Mouse (Mus musculus) forebrain, embryonic 12.5 days (tissue): ENCODE results near the gene Ccdc172. TPM values are rescaled to one million over a fixed set of nuclear protein-coding genes. Genes with fewer than 3 reads are reported as not detected.

Experiments used
- ATAC-seq: fragments of 200-750 bp; cut with Nextera tagmentation; 2 replicates; pipeline ENCODE4 v1.8.0; 2017; ENCODE audit warnings: moderate TSS enrichment; ENCODE audit not compliant: low FRiP score
- H3K27ac ChIP-seq: fragments of 300-500 bp; sonication (generic); 2 replicates; pipeline ENCODE4 v1.5.1; 2016; ENCODE audit warnings: mild to moderate bottlenecking
- H3K27me3 ChIP-seq: fragments of 300-500 bp; sonication (generic); 2 replicates; pipeline ENCODE4 v1.6.1; 2016; ENCODE audit warnings: mild to moderate bottlenecking
- H3K36me3 ChIP-seq: fragments of 300-500 bp; sonication (generic); replicated peaks from 2 replicates; pipeline ENCODE4 v1.6.1; 2016; ENCODE audit warnings: mild to moderate bottlenecking
- H3K4me1 ChIP-seq: fragments of 300-500 bp; sonication (generic); 2 replicates; pipeline ENCODE4 v1.6.1; 2016
- H3K4me2 ChIP-seq: fragments of 300-500 bp; sonication (generic); 2 replicates; pipeline ENCODE4 v1.6.1; 2016; ENCODE audit warnings: mild to moderate bottlenecking, moderate library complexity
- H3K4me3 ChIP-seq: fragments of 300-500 bp; sonication (generic); replicated peaks from 2 replicates; pipeline ENCODE4 v1.5.1; 2016; ENCODE audit warnings: mild to moderate bottlenecking
- H3K9ac ChIP-seq: fragments of 300-500 bp; sonication (generic); 2 replicates; pipeline ENCODE4 v1.6.1; 2016; ENCODE audit warnings: mild to moderate bottlenecking
- H3K9me3 ChIP-seq: fragments of 300-500 bp; sonication (generic); 2 replicates; pipeline ENCODE4 v1.6.1; 2016
- WGBS: fragments of 180-500 bp; shearing (Covaris S2); methylation state at CpG from one replicate; pipeline ENCODE4 v1.1.7; 2016; 5-methylcytosine and 5-hydroxymethylcytosine counted together
- polyA plus RNA-seq: library from polyadenylated mRNA; unstranded; fragments of >200 nt; fragmentation: Nextera tagmentation; extraction: Ambion mirVana; gene quantifications from 2 replicates; pipeline ENCODE4 v1.2.1, GENCODE M21; 2016

Ccdc172 gene
- polyA plus RNA-seq, 1 experiment from 2014 or later, result not detected

DNA sequence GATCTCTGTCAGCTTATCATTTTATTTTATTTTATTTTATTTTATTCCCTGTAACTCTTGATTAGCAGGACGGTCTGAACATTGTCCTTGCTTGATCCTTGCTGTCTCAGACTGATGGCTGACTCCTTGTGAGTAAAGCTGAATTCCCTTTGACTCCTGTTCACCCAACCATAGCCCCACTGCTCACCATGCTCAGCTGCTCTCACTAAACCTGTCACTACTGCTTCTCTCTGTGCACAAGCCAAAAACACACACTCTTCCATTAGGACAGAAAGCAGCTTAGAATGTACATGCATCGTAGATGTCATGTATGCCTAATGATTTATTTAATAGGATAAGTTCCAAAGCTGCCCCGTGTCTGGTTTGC is 61.3 kb downstream of the Ccdc172 start:
- Histone ChIP-seq H3K36me3 (no peaks in the 10 kb centered on the region), H3K27me3 (no peaks in the 10 kb centered on the region), H3K4me1 (peaks cover 8% of the 10 kb centered on the region), H3K4me2 (no peak overlapping the region), H3K4me3 (no peak overlapping the region), H3K9ac (no peak overlapping the region), H3K27ac (no peak overlapping the region), H3K9me3 (no peaks in the 10 kb centered on the region)
- WGBS, result 79% methylated on average over 3 of the region's 3 CpGs
- no peak for ATAC-seq

DNA sequence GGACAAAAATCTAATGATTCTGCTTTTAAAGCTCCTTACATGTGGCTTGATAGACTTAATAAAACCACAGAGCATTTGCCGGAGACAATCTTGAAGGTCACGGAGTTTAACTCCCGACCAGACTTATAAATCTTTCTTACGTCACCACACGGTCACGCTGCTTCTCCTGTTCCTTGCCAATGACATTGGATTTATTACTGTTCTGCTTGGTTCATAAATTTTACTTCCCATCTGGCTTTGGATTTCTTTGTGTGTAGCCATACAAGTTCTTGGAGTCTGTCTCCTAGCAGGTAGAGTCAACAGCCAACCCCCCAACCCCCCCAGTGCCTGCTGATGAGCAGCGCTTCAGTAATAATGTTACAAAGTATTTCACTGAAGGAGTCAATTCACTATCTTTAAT is 70.2 kb downstream of the Ccdc172 start:
- no peak overlapping the region for H3K4me3 ChIP-seq
- ATAC-seq, result no peak
- no peaks in the 10 kb centered on the region for H3K36me3 ChIP-seq
- no peak overlapping the region for H3K27ac ChIP-seq
- no peaks in the 10 kb centered on the region for H3K4me1 ChIP-seq
- no peak overlapping the region for H3K9ac ChIP-seq
- whole genome bisulfite sequencing, result 90% methylated on average over 7 of the region's 7 CpGs
- no peak overlapping the region for H3K4me2 ChIP-seq
- no peaks in the 10 kb centered on the region for H3K27me3 ChIP-seq
- no peaks in the 10 kb centered on the region for H3K9me3 ChIP-seq

DNA sequence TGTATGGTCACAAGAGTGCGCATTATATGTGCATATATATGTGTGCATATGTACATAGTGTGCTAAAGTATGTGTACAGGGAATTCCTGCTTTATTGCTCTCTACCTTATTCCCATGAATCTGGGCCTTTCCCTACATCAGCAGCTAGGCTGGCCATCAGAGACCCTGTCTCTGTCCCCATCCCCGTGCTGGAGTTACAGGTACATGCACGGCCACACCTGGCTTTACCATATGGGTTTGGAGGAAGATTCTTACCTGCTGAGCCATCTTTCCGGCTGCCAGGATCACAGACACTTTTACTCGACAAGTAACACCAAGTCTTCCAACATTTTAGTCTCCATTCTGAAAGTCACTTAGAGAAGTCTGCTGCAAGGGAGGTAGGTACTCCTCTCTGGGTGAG is 71.2 kb downstream of the Ccdc172 start:
- Histone ChIP-seq H3K9ac (no peak overlapping the region), H3K4me1 (no peaks in the 10 kb centered on the region), H3K36me3 (no peaks in the 10 kb centered on the region), H3K27ac (no peak overlapping the region), H3K27me3 (no peaks in the 10 kb centered on the region), H3K4me2 (no peak overlapping the region), H3K4me3 (no peak overlapping the region), H3K9me3 (no peaks in the 10 kb centered on the region)
- 86% methylated on average over 5 of the region's 5 CpGs for WGBS
- no peak for ATAC-seq

DNA sequence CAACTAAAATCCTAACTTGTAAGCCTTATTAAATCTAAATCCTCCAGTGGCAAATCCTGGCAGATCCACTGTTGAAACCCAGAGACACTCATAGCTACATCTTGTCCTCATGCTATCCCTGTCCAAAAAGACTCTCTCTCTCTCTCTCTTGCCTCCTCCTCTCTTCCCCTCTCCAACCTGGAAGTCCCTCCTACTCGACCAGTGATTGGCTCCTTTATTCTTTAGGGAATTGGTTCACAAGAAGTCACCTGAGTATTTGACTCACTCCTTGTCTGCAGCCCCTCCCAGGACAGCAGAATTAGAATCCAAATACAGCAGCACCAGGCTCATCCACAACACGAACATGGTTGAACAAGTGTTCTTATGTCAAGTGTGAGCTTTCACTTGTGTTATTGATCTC is 74.3 kb downstream of the Ccdc172 start:
- no peak overlapping the region for H3K4me3 ChIP-seq
- no peaks in the 10 kb centered on the region for H3K27me3 ChIP-seq
- H3K9ac ChIP-seq, result no peak overlapping the region
- H3K4me1 ChIP-seq, result no peaks in the 10 kb centered on the region
- no peaks in the 10 kb centered on the region for H3K36me3 ChIP-seq
- WGBS, result 69% methylated on average over 2 of the region's 2 CpGs
- ATAC-seq, result no peak
- H3K9me3 ChIP-seq, result no peaks in the 10 kb centered on the region
- H3K27ac ChIP-seq, result no peak overlapping the region
- H3K4me2 ChIP-seq, result no peak overlapping the region

DNA sequence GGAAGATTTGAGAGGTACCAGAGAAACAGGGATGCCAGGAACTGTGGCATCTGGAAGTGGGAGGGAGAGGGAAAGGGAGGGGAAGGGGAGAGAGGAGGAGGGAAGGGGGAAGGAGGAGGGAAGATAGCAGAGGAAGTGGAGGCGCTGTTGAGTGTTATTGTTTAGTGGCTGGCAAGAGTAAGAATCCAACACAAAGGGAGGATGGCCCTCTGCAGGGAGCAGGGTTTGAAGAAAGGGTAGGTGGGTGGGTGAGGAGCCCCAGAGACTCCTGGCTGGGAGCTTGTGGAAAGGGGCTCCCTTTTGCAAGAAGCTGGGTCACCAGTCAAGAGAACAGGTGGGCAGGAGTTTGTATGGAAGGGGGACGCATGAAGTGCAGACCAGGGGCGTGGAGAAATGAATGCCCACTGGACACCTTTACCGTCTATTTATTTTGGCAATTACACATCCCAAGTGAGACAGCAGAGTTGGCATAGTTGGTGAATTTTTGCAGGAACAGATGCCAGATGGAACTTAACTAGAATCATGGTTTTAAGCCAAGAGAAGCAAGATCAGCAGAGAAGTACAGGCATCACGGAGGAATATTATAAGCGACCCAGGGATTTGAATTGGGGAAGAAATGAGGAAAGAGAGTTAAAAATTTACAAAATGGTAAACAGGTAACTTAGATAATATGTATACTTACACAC is 78.6 kb downstream of the Ccdc172 start:
- Histone ChIP-seq H3K4me1 (no peaks in the 10 kb centered on the region), H3K36me3 (no peaks in the 10 kb centered on the region), H3K4me3 (no peak overlapping the region), H3K27me3 (no peaks in the 10 kb centered on the region), H3K9ac (no peak overlapping the region), H3K27ac (no peak overlapping the region), H3K9me3 (no peaks in the 10 kb centered on the region), H3K4me2 (no peak overlapping the region)
- no peak for ATAC-seq
- 75% methylated on average over 6 of the region's 6 CpGs for WGBS

DNA sequence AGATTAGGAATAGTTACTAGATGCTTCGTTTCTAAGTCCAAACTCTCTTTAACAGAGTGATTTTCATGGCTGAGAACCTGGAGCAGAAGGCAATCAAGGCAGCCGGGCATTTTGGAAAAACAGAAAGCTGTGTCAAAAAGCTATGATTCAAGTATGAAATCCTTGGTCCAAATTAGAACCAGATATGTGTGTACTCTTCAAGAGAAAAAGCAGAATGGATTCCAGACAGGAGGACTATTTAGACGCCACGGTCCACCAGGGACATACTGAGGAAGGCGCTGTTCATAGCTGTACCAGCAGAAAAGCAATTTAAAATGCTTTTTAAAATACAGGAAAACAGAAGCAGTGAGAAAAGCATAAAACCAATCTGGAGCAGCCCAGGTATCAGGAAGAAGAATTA is 88.6 kb downstream of the Ccdc172 start:
- Histone ChIP-seq H3K4me3 (no peak overlapping the region), H3K4me2 (no peak overlapping the region), H3K27ac (no peak overlapping the region), H3K36me3 (no peaks in the 10 kb centered on the region), H3K9me3 (0 out of 2 replicates have a peak, but pooled peaks cover 9% of the 10 kb centered on the region), H3K9ac (no peak overlapping the region), H3K4me1 (no peaks in the 10 kb centered on the region), H3K27me3 (no peaks in the 10 kb centered on the region)
- 87% methylated on average over 5 of the region's 5 CpGs for WGBS
- ATAC-seq, result no peak

Other genes starting within 250 kb of the Ccdc172 start
- 16.7 and 23.9 TPM in 2 replicates for gene Gfra1, start 56.1 kb upstream of the Ccdc172 start, polyA plus RNA-seq
- gene Pnlip, start 140.5 kb downstream of the Ccdc172 start, polyA plus RNA-seq, result not detected in 2 replicates
- gene Pnliprp1, start 216.9 kb downstream of the Ccdc172 start, polyA plus RNA-seq, result not detected in 2 replicates
- gene Pnliprp2, start 247.7 kb downstream of the Ccdc172 start, polyA plus RNA-seq, result not detected in 2 replicates